Mouse (Mus musculus) C2C12 (cell line): ENCODE measurements around the gene Tube1. TPM values are rescaled to one million over a fixed set of nuclear protein-coding genes. Genes with fewer than 3 reads are reported as not detected.

Experiments used
- H3K27me3 ChIP-seq: one replicate; pipeline ENCODE4 v1.6.1; 2011; ENCODE audit not compliant: control insufficient read depth, insufficient read depth, insufficient read length
- H3K36me3 ChIP-seq: one replicate; pipeline ENCODE4 v1.6.1; 2011; ENCODE audit not compliant: control insufficient read depth, insufficient read depth
- H3K4me3 ChIP-seq: one replicate; pipeline ENCODE4 v1.5.1; 2011; ENCODE audit warnings: mild to moderate bottlenecking, control low read depth; ENCODE audit not compliant: poor library complexity, insufficient read depth, severe bottlenecking
- H3K79me2 ChIP-seq: one replicate; pipeline ENCODE4 v1.6.1; 2011; ENCODE audit not compliant: control insufficient read depth, insufficient read depth
- H3K79me3 ChIP-seq: one replicate; pipeline ENCODE4 v1.6.1; 2011; ENCODE audit warnings: low read depth, control low read depth
- H3ac ChIP-seq: one replicate; pipeline ENCODE3; 2011; ENCODE audit warnings: low read depth; ENCODE audit not compliant: control insufficient read depth, insufficient read length
- CEBPB ChIP-seq: IDR thresholded peaks from one replicate; pipeline ENCODE4 v1.6.1; 2011; ENCODE audit warnings: low read depth, mild to moderate bottlenecking, control low read depth, moderate library complexity
- CTCF ChIP-seq: IDR thresholded peaks from one replicate; pipeline ENCODE4 v1.5.1; 2011; ENCODE audit not compliant: control insufficient read depth, insufficient read depth, insufficient read length
- FOSL1 ChIP-seq: IDR thresholded peaks from one replicate; pipeline ENCODE4 v1.8.0; 2011; ENCODE audit warnings: mild to moderate bottlenecking, low read length; ENCODE audit not compliant: poor library complexity, insufficient read depth, severe bottlenecking
- MAX ChIP-seq: IDR thresholded peaks from one replicate; pipeline ENCODE4 v1.6.1; 2011; ENCODE audit warnings: mild to moderate bottlenecking, control low read depth
- MYOD1 ChIP-seq: IDR thresholded peaks from one replicate; pipeline ENCODE4 v1.6.1; 2011; ENCODE audit warnings: low read depth; ENCODE audit not compliant: control insufficient read depth, insufficient read length
- MYOG ChIP-seq: IDR thresholded peaks from one replicate; pipeline ENCODE4 v1.6.1; 2011; ENCODE audit not compliant: control insufficient read depth, insufficient read length; ENCODE audit errors: extremely low read depth
- USF1 ChIP-seq: IDR thresholded peaks from one replicate; pipeline ENCODE4 v1.6.1; 2011; ENCODE audit warnings: low read depth, mild to moderate bottlenecking, control low read depth, moderate library complexity
- polyA plus RNA-seq: library from polyadenylated mRNA; unstranded; fragments of >200 nt; fragmentation: generic; extraction: Trizol; gene quantifications from one replicate; pipeline ENCODE4 v1.2.1, GENCODE M21; 2012; ENCODE audit warnings: missing spikeins

The Tube1 gene
- polyA plus RNA-seq, 1 experiment: 3.3 TPM

GRCm38 (mm10) chr10:39140843-39141242 is 7.1 kb downstream of the Tube1 start:
- no peaks in the 10 kb centered on the region for H3K79me2 ChIP-seq
- TF ChIP-seq MYOG (no peak), CEBPB (no peak)
- H3ac ChIP-seq: no peak overlapping the region
- H3K36me3 ChIP-seq: peaks cover 74% of the 10 kb centered on the region
- no peaks in the 10 kb centered on the region for H3K27me3 ChIP-seq
- no peak overlapping the region for H3K4me3 ChIP-seq
- no peaks in the 10 kb centered on the region for H3K79me3 ChIP-seq

GRCm38 (mm10) chr10:39141401-39141800 is 7.6 kb downstream of the Tube1 start:
- H3K4me3 ChIP-seq: no peak overlapping the region
- H3ac ChIP-seq: no peak overlapping the region
- TF ChIP-seq CTCF (no peak), FOSL1 (no peak)
- H3K79me2 ChIP-seq: no peaks in the 10 kb centered on the region
- no peaks in the 10 kb centered on the region for H3K79me3 ChIP-seq
- H3K27me3 ChIP-seq: no peaks in the 10 kb centered on the region
- peaks cover 80% of the 10 kb centered on the region for H3K36me3 ChIP-seq

GRCm38 (mm10) chr10:39142216-39142615 is 8.4 kb downstream of the Tube1 start:
- H3K27me3 ChIP-seq: no peaks in the 10 kb centered on the region
- H3K4me3 ChIP-seq: no peak overlapping the region
- no peaks in the 10 kb centered on the region for H3K79me2 ChIP-seq
- peaks cover 82% of the 10 kb centered on the region for H3K36me3 ChIP-seq
- TF ChIP-seq MAX (no peak), FOSL1 (no peak), USF1 (no peak), MYOD1 (no peak), MYOG (no peak), CEBPB (no peak), CTCF (no peak)
- H3K79me3 ChIP-seq: no peaks in the 10 kb centered on the region
- no peak overlapping the region for H3ac ChIP-seq

- Histone ChIP-seq H3K4me3 (no peak overlapping the region), H3K79me2 (no peaks in the 10 kb centered on the region), H3K27me3 (no peaks in the 10 kb centered on the region), H3K36me3 (peaks cover 5% of the 10 kb centered on the region), H3ac (no peak overlapping the region), H3K79me3 (no peaks in the 10 kb centered on the region)
- TF ChIP-seq MYOD1 (no peak), CEBPB (peak; percentile 69)
Observed at GRCm38 (mm10) chr10:39156719-39157118, 22.9 kb downstream of the Tube1 start.

- Histone ChIP-seq H3ac (no peak overlapping the region), H3K36me3 (no peaks in the 10 kb centered on the region), H3K79me2 (no peaks in the 10 kb centered on the region), H3K27me3 (no peaks in the 10 kb centered on the region), H3K79me3 (no peaks in the 10 kb centered on the region), H3K4me3 (no peak overlapping the region)
- TF ChIP-seq MYOG (no peak), CEBPB (no peak), MAX (no peak), USF1 (no peak), FOSL1 (no peak), CTCF (no peak), MYOD1 (no peak)
Observed at GRCm38 (mm10) chr10:39157321-39157720, 23.5 kb downstream of the Tube1 start.

- TF ChIP-seq MYOD1: no peak
- TF ChIP-seq USF1: no peak
- no peak for TF ChIP-seq CEBPB
- TF ChIP-seq CTCF: no peak
- Histone ChIP-seq H3K36me3 (no peaks in the 10 kb centered on the region), H3K79me3 (no peaks in the 10 kb centered on the region), H3ac (no peak overlapping the region), H3K4me3 (no peak overlapping the region), H3K27me3 (no peaks in the 10 kb centered on the region), H3K79me2 (no peaks in the 10 kb centered on the region)
Observed at GRCm38 (mm10) chr10:39158306-39158705, 24.5 kb downstream of the Tube1 start.

- TF ChIP-seq MYOG (no peak), CTCF (no peak), MAX (no peak), MYOD1 (no peak), FOSL1 (no peak), CEBPB (no peak)
- H3K79me3 ChIP-seq: no peaks in the 10 kb centered on the region
- no peak overlapping the region for H3K4me3 ChIP-seq
- no peaks in the 10 kb centered on the region for H3K27me3 ChIP-seq
- H3ac ChIP-seq: no peak overlapping the region
- H3K79me2 ChIP-seq: no peaks in the 10 kb centered on the region
- H3K36me3 ChIP-seq: no peaks in the 10 kb centered on the region
Observed at GRCm38 (mm10) chr10:39161406-39161805, 27.6 kb downstream of the Tube1 start.
